Mouse (Mus musculus) intestine, postnatal 0 days (tissue): ENCODE measurements around the gene Iqsec1. TPM values are rescaled to one million over a fixed set of nuclear protein-coding genes. Genes with fewer than 3 reads are reported as not detected.

ENCODE experiments used
- ATAC-seq: fragments of 200-750 bp; cut with Nextera tagmentation; 2 replicates; pipeline ENCODE4 v1.8.0; 2017; ENCODE audit warnings: mild to moderate bottlenecking, moderate TSS enrichment, moderate library complexity
- H3K27ac ChIP-seq: fragments of 300-500 bp; sonication (generic); 2 replicates; pipeline ENCODE4 v1.5.1; 2014; ENCODE audit warnings: mild to moderate bottlenecking, low read depth, low read length, moderate library complexity
- H3K27me3 ChIP-seq: fragments of 300-500 bp; sonication (generic); replicated peaks from 2 replicates; pipeline ENCODE4 v1.6.1; 2014; ENCODE audit warnings: low read length, mixed read lengths; ENCODE audit not compliant: control insufficient read depth, insufficient read depth
- H3K36me3 ChIP-seq: fragments of 300-500 bp; sonication (generic); 2 replicates; pipeline ENCODE4 v1.6.1; 2014; ENCODE audit warnings: mild to moderate bottlenecking, moderate library complexity; ENCODE audit not compliant: control insufficient read depth, insufficient read depth
- H3K4me1 ChIP-seq: fragments of 300-500 bp; sonication (generic); replicated peaks from 2 replicates; pipeline ENCODE4 v1.6.1; 2014; ENCODE audit warnings: antibody characterized with exemption, low read length, mixed read lengths; ENCODE audit not compliant: control insufficient read depth, insufficient read depth
- H3K4me2 ChIP-seq: fragments of 300-500 bp; sonication (generic); replicated peaks from 2 replicates; pipeline ENCODE4 v1.6.1; 2014; ENCODE audit warnings: low read depth, mild to moderate bottlenecking, moderate library complexity
- H3K4me3 ChIP-seq: fragments of 300-500 bp; sonication (generic); 2 replicates; pipeline ENCODE4 v1.5.1; 2014; ENCODE audit warnings: low read depth, low read length
- H3K9ac ChIP-seq: fragments of 300-500 bp; sonication (generic); 2 replicates; pipeline ENCODE4 v1.6.1; 2014; ENCODE audit warnings: mild to moderate bottlenecking, low read depth, low read length
- H3K9me3 ChIP-seq: fragments of 300-500 bp; sonication (generic); 2 replicates; pipeline ENCODE4 v1.6.1; 2016; ENCODE audit warnings: mixed run types; ENCODE audit not compliant: control insufficient read depth
- CTCF ChIP-seq: sonication (generic); IDR thresholded peaks from 2 replicates; pipeline ENCODE4 v1.5.1; 2016; ENCODE audit warnings: low read depth, mild to moderate bottlenecking, control low read depth, antibody characterized with exemption, moderate library complexity
- WGBS: fragments of 180-500 bp; shearing (Covaris S2); extraction: QIAGEN DNeasy Blood & Tissue Kit; methylation state at CpG from one replicate; pipeline ENCODE4 v1.1.7; 2014; 5-methylcytosine and 5-hydroxymethylcytosine counted together
- polyA plus RNA-seq: library from polyadenylated mRNA; unstranded; fragments of >200 nt; fragmentation: Nextera tagmentation; extraction: Ambion mirVana; gene quantifications from 2 replicates; pipeline ENCODE4 v1.2.1, GENCODE M21; 2015

Gene Iqsec1
- polyA plus RNA-seq, 1 experiment from 2014 or later, result 7.0 TPM

GRCm38 (mm10) chr6:90757427-90757883 is 231.0 kb downstream of the Iqsec1 start:
- ATAC-seq, result no peak
- Histone ChIP-seq H3K27me3 (no peaks in the 10 kb centered on the region), H3K4me2 (no peak overlapping the region), H3K36me3 (no peaks in the 10 kb centered on the region), H3K9ac (no peak overlapping the region), H3K4me3 (no peak overlapping the region), H3K4me1 (no peaks in the 10 kb centered on the region), H3K9me3 (no peaks in the 10 kb centered on the region), H3K27ac (no peak overlapping the region)
- WGBS, result 76% methylated on average over 12 of the region's 12 CpGs
- TF ChIP-seq CTCF, result no peak

GRCm38 (mm10) chr6:90756561-90756960 is 231.9 kb downstream of the Iqsec1 start:
- ATAC-seq, result no peak
- Histone ChIP-seq H3K9ac (no peak overlapping the region), H3K27ac (no peak overlapping the region), H3K36me3 (no peaks in the 10 kb centered on the region), H3K27me3 (no peaks in the 10 kb centered on the region), H3K9me3 (no peaks in the 10 kb centered on the region), H3K4me1 (peaks cover 2% of the 10 kb centered on the region; the same call in 1 of the 2 replicates), H3K4me2 (no peak overlapping the region), H3K4me3 (no peak overlapping the region)
- no peak for TF ChIP-seq CTCF
- WGBS, result 64% methylated on average over 5 of the region's 5 CpGs

- no peak overlapping the region for H3K27ac ChIP-seq
- H3K4me3 ChIP-seq, result no peak overlapping the region
- no peak overlapping the region for H3K4me2 ChIP-seq
- H3K9me3 ChIP-seq, result no peaks in the 10 kb centered on the region
- peaks cover 7% of the 10 kb centered on the region; the same call in 1 of the 2 replicates for H3K4me1 ChIP-seq
- H3K27me3 ChIP-seq, result no peaks in the 10 kb centered on the region
- no peak for ATAC-seq
- no peak for TF ChIP-seq CTCF
- H3K9ac ChIP-seq, result no peak overlapping the region
- WGBS, result 80% methylated on average over 6 of the region's 6 CpGs
- H3K36me3 ChIP-seq, result no peaks in the 10 kb centered on the region
Measured at GRCm38 (mm10) chr6:90755613-90755941, 232.9 kb downstream of the Iqsec1 start.

DNA sequence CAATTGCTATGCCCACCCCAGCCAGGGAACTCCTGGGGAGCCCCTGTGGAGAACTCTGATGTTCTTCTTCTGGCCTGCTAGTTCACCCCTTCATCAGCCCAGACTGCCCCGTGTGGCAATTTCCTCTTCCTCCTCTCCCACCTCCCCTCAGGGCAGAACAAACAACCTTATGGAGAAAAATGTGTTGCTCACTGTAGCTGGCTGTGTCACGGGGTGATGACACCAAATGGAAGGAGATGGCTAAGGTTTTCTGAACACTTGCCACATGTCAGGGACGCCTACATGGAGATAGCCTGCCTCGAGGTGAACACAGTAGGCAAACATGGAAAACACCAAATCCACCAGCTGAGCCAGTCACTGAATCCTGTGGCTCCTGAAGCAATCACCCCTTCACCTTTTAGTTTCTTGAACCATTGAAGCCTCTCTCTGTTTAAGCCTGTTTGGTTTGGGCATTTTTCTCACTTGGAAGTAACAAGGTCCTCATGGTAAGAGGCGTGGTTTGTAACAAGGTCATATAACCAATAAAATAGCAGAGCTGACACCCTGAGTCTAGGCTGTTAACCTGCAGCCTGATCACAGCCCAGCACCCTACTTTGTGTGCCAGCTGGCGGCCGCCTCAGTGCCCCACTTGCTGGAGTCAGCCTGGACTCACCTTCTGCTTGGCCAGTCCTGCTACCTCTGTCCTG is 233.4 kb downstream of the Iqsec1 start:
- Histone ChIP-seq H3K4me2 (no peak overlapping the region), H3K27ac (no peak overlapping the region), H3K9me3 (no peaks in the 10 kb centered on the region), H3K4me1 (peaks cover 7% of the 10 kb centered on the region; the same call in 1 of the 2 replicates), H3K4me3 (no peak overlapping the region), H3K27me3 (no peaks in the 10 kb centered on the region), H3K36me3 (no peaks in the 10 kb centered on the region), H3K9ac (no peak overlapping the region)
- WGBS, result 55% methylated on average over 7 of the region's 7 CpGs
- no peak for ATAC-seq
- TF ChIP-seq CTCF, result no peak

DNA sequence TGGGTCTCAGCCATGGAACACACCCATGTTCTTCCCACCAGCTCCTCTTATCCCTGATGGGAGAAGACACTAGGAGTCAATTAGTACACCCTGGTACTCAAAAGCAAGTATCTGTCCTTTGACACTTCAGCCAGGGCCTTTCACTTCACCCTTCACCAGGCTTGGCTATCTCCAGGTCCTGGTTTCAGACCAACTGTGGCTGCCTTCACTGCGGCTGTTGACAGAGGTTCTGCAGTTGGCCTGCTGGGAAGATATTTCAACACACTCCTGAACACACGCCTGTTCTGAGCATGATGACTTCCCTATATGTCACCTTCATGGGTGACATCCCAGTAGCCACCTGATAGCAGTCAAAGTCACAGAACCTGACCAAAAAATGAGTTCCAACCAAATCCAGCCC is 234.4 kb downstream of the Iqsec1 start:
- Histone ChIP-seq H3K4me1 (peaks cover 7% of the 10 kb centered on the region; the same call in 1 of the 2 replicates), H3K9ac (no peak overlapping the region), H3K4me3 (no peak overlapping the region), H3K27me3 (no peaks in the 10 kb centered on the region), H3K9me3 (no peaks in the 10 kb centered on the region), H3K27ac (no peak overlapping the region), H3K4me2 (no peak overlapping the region), H3K36me3 (no peaks in the 10 kb centered on the region)
- TF ChIP-seq CTCF, result no peak
- no peak for ATAC-seq
- WGBS, result 86% methylated on average over 2 of the region's 2 CpGs

DNA sequence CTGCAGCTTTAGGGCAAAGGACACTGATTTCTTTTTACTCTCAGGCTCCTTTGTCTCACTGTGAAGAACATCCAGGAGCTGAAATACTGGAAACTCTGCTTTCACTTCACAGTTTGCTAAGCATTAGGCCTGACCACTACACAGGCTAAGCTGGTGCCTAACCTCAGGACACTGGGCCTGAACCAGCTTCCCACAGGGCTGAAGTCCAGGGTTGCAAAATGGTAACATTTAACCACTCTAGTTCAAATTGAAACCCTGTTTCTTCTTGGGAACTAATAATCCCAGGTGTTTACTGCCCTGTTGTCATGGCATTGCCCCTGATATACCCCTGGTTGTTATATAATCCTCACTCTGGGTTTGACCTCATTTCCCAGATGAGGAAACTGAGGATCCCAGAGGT is 234.8 kb downstream of the Iqsec1 start:
- Histone ChIP-seq H3K9ac (no peak overlapping the region), H3K9me3 (no peaks in the 10 kb centered on the region), H3K4me3 (no peak overlapping the region), H3K4me2 (no peak overlapping the region), H3K36me3 (no peaks in the 10 kb centered on the region), H3K27ac (no peak overlapping the region), H3K4me1 (peaks cover 7% of the 10 kb centered on the region; the same call in 1 of the 2 replicates), H3K27me3 (no peaks in the 10 kb centered on the region)
- ATAC-seq, result no peak
- TF ChIP-seq CTCF, result no peak
